Mouse (Mus musculus): ENCODE measurements around the gene Nuak2. TPM values are rescaled to one million over a fixed set of nuclear protein-coding genes. Genes with fewer than 3 reads are reported as not detected.

Nuak2 gene
- polyA plus RNA-seq, 1 experiment from 2014 or later = 13.4 TPM

DNA sequence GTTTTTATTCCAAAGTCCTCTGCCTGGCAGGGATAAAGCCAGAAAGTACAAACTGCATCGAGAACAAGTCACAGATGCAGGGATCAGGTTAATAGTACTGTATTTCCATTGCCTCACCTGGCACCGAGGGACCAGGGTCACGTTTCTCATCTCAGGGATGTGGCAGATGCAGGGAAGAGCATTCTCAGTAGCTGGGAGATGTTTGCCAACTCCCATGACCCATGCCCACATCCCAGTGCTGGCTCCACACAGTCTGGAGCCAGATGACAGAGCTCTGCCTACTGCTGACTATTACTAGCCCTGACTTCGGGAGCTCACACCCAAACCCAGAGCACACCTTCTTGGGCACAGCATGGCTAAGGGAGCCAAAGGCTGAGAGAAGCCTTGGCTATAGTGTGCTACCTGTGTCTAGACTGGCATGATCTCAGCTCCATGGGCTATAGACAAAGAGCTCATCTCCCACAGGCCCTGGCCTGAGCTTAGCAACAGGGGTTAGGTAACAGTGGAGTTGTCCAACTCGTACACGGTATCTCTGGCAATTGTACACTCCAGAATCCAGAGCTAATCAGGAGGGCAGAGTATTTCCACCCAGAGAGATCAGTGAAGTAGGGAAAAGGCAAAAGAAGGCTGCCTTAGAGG lies 57.1 kb downstream of the Nuak2 start:
- peaks cover 73% of the 10 kb centered on the region for H3K4me1 ChIP-seq (replicated peaks; ENCODE audit: control insufficient read depth, insufficient read depth, low read length)
- H3K9ac ChIP-seq (replicated peaks; ENCODE audit: low read depth, low read length) = no peak overlapping the region
- ATAC-seq = no peak
- H3K27ac ChIP-seq (ENCODE audit: low read length) = no peak overlapping the region
- no peaks in the 10 kb centered on the region for H3K9me3 ChIP-seq (ENCODE audit: control insufficient read depth, low read length)
- no peaks in the 10 kb centered on the region for H3K27me3 ChIP-seq (replicated peaks; ENCODE audit: control insufficient read depth, insufficient read depth, low read length)
- H3K36me3 ChIP-seq (ENCODE audit: control insufficient read depth, insufficient read depth) = no peaks in the 10 kb centered on the region; the same call in 1 of the 2 replicates
- H3K4me3 ChIP-seq (replicated peaks; ENCODE audit: low read length) = no peak overlapping the region
- no peak overlapping the region for H3K4me2 ChIP-seq (ENCODE audit: low read length)
- 77% methylated on average over 6 of the region's 6 CpGs for WGBS

DNA sequence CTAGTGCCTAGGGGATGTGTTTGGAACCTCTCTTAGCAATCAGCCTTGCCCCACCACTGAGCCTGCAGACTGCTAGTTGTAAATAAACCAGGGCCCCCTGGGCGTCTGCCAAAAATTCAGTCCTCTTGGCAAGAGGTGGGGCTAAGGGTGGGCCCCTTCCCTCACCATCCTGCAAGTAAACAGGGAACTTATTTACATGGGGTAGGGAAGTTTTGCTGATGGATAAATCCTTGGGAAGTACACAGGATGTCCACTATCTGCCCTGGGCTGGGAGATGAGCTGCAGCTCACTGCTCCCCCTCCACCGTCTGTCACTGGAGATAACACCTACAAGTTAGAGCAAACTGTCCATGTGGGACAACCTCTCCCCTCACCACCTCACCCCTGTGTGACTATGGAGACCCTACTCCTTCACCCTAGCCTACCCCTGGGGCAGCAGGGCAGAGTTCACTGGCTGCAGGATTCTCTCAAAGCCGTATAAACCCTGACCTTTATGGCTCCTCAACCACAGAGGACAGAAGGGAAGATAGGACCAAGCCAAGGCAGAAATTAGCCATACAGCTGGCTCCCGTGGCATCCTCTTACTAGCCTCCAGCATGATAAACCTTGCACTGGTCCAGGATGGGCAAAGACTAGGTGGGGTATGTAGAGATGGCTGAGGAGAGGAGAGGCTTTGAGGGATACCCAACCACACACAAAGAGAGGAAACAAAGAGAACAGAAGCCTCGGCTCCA lies 58.4 kb downstream of the Nuak2 start:
- peak; percentile 56 for ATAC-seq
- Histone ChIP-seq H3K9ac (replicated peaks; ENCODE audit: low read depth, low read length) (no peak overlapping the region), H3K4me2 (ENCODE audit: low read length) (no peak overlapping the region), H3K36me3 (ENCODE audit: control insufficient read depth, insufficient read depth) (no peaks in the 10 kb centered on the region; the same call in 1 of the 2 replicates), H3K4me1 (replicated peaks; ENCODE audit: control insufficient read depth, insufficient read depth, low read length) (peaks cover 73% of the 10 kb centered on the region), H3K4me3 (replicated peaks; ENCODE audit: low read length) (no peak overlapping the region), H3K27me3 (replicated peaks; ENCODE audit: control insufficient read depth, insufficient read depth, low read length) (no peaks in the 10 kb centered on the region), H3K27ac (ENCODE audit: low read length) (peak overlapping the region; percentile 46), H3K9me3 (ENCODE audit: control insufficient read depth, low read length) (no peaks in the 10 kb centered on the region)
- WGBS = 32% methylated on average over 5 of the region's 5 CpGs

GRCm38 (mm10) chr1:132374873-132375244 lies 58.9 kb downstream of the Nuak2 start:
- H3K27me3 ChIP-seq (replicated peaks; ENCODE audit: control insufficient read depth, insufficient read depth, low read length) = no peaks in the 10 kb centered on the region
- H3K27ac ChIP-seq (ENCODE audit: low read length) = peak overlapping the region; percentile 46; the same call in 1 of the 2 replicates
- H3K9ac ChIP-seq (replicated peaks; ENCODE audit: low read depth, low read length) = no peak overlapping the region
- no peaks in the 10 kb centered on the region; the same call in 1 of the 2 replicates for H3K36me3 ChIP-seq (ENCODE audit: control insufficient read depth, insufficient read depth)
- ATAC-seq = no peak
- H3K4me3 ChIP-seq (replicated peaks; ENCODE audit: low read length) = no peak overlapping the region
- H3K4me1 ChIP-seq (replicated peaks; ENCODE audit: control insufficient read depth, insufficient read depth, low read length) = peaks cover 73% of the 10 kb centered on the region
- H3K9me3 ChIP-seq (ENCODE audit: control insufficient read depth, low read length) = no peaks in the 10 kb centered on the region
- WGBS = 67% methylated on average over 3 of the region's 3 CpGs
- no peak overlapping the region for H3K4me2 ChIP-seq (ENCODE audit: low read length)

DNA sequence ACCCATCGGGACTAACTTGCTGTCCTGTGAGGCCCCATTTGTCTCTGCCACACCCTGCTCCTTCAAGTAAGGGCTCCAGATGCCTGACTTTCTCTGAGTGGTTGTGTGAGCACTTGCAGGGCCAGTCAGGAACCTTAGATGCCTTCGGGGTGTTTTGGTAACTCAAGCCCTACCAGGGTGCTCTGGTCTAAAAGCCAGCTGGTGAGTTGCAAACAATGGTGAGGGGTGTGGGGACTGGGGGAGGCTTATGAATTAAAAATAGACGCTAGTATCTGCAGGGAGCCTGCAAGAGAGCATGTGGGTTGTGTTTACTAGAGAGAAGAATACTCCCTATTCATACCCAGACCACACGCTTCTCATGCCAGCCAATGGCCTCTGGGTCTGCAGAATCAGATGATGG lies 59.3 kb downstream of the Nuak2 start:
- H3K36me3 ChIP-seq (ENCODE audit: control insufficient read depth, insufficient read depth) = no peaks in the 10 kb centered on the region; the same call in 1 of the 2 replicates
- H3K9ac ChIP-seq (replicated peaks; ENCODE audit: low read depth, low read length) = no peak overlapping the region
- H3K27me3 ChIP-seq (replicated peaks; ENCODE audit: control insufficient read depth, insufficient read depth, low read length) = no peaks in the 10 kb centered on the region
- no peak for ATAC-seq
- WGBS = 28% methylated on average over 4 of the region's 4 CpGs
- H3K9me3 ChIP-seq (ENCODE audit: control insufficient read depth, low read length) = no peaks in the 10 kb centered on the region
- no peak overlapping the region for H3K4me2 ChIP-seq (ENCODE audit: low read length)
- H3K4me1 ChIP-seq (replicated peaks; ENCODE audit: control insufficient read depth, insufficient read depth, low read length) = peaks cover 72% of the 10 kb centered on the region
- 0 out of 2 replicates have a peak overlapping the region, but pooled peaks have one; percentile 14 for H3K27ac ChIP-seq (ENCODE audit: low read length)
- H3K4me3 ChIP-seq (replicated peaks; ENCODE audit: low read length) = no peak overlapping the region

DNA sequence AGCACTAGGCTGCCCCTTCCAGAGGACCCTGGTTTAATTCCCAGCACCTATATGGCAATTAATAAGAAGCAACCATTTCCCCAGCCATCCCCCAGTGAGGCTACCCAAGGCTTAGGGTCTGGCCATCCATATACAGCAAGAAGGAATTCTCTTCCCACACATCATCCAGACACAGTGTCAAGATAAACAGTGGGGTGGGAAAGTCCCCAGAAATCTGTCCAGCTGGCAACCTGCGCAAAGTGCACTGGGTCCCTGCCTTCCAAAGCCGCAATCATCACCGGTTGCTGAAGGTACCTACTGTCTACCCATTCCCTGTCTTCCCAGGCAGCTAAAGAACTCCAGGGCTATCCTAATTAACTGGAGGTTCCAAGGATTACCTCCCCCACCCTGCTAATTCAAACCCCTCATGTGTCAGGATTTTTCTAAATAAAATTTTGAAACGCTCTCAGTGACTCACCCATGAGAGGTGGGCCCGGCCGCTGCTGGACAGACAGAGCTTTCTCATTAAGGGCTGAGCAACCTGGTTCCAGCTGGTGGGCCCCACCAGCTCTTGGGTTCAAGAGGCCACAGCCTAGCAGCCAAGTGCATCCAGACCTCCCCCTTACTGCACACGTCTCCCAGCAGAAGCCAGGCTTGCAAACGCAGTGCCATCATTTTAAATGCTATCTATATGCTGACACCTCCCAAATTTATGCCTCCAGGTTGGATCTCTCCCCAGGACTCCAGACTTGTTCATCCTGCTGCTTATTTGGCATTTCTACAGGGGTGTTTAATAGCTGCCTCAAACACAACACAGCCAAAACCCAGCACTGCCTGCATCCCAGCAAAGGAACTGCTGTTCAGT lies 60.5 kb downstream of the Nuak2 start:
- peak; percentile 36; the same call in 1 of the 2 replicates for ATAC-seq
- 65% methylated on average over 8 of the region's 8 CpGs for WGBS
- peak overlapping the region; percentile 46; the same call in 1 of the 2 replicates for H3K27ac ChIP-seq (ENCODE audit: low read length)

DNA sequence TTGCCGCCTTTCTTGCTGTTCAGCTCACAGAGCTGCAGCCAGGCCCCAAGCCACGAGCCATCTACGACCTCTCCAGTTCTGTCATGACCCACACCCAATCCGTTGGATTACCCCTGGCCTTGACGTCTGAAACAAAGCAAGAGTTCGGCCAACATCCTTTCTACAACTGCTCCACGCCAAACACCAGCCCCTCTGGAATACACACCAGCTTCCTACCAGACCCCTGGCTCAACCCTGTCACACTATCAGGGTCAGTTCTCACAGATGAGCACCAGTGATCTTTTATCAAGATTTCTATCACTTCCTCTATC lies 61.1 kb downstream of the Nuak2 start:
- Histone ChIP-seq H3K27ac (ENCODE audit: low read length) (peak overlapping the region; percentile 46; the same call in 1 of the 2 replicates), H3K4me3 (replicated peaks; ENCODE audit: low read length) (no peak overlapping the region), H3K27me3 (replicated peaks; ENCODE audit: control insufficient read depth, insufficient read depth, low read length) (no peaks in the 10 kb centered on the region), H3K36me3 (ENCODE audit: control insufficient read depth, insufficient read depth) (no peaks in the 10 kb centered on the region; the same call in 1 of the 2 replicates), H3K9ac (replicated peaks; ENCODE audit: low read depth, low read length) (no peak overlapping the region), H3K9me3 (ENCODE audit: control insufficient read depth, low read length) (no peaks in the 10 kb centered on the region), H3K4me1 (replicated peaks; ENCODE audit: control insufficient read depth, insufficient read depth, low read length) (peaks cover 55% of the 10 kb centered on the region), H3K4me2 (ENCODE audit: low read length) (no peak overlapping the region)
- no peak for ATAC-seq
- 64% methylated on average over 7 of the region's 7 CpGs for WGBS

More for the DNA sequence above, 60.5 kb downstream of the Nuak2 start:
- Histone ChIP-seq H3K36me3 (ENCODE audit: control insufficient read depth, insufficient read depth) (no peaks in the 10 kb centered on the region; the same call in 1 of the 2 replicates), H3K27me3 (replicated peaks; ENCODE audit: control insufficient read depth, insufficient read depth, low read length) (no peaks in the 10 kb centered on the region), H3K4me1 (replicated peaks; ENCODE audit: control insufficient read depth, insufficient read depth, low read length) (peaks cover 60% of the 10 kb centered on the region), H3K9ac (replicated peaks; ENCODE audit: low read depth, low read length) (no peak overlapping the region), H3K4me3 (replicated peaks; ENCODE audit: low read length) (no peak overlapping the region), H3K9me3 (ENCODE audit: control insufficient read depth, low read length) (no peaks in the 10 kb centered on the region), H3K4me2 (ENCODE audit: low read length) (no peak overlapping the region)

- WGBS = 84% methylated on average over 3 of the region's 3 CpGs
- ATAC-seq = no peak
These were observed 61.9 kb downstream of the Nuak2 start for GRCm38 (mm10) chr1:132377811-132378210.

GRCm38 (mm10) chr1:132380550-132381100 lies 64.7 kb downstream of the Nuak2 start:
- no peak for ATAC-seq
- Histone ChIP-seq H3K4me3 (replicated peaks; ENCODE audit: low read length) (no peak overlapping the region), H3K36me3 (ENCODE audit: control insufficient read depth, insufficient read depth) (no peaks in the 10 kb centered on the region), H3K9me3 (ENCODE audit: control insufficient read depth, low read length) (no peaks in the 10 kb centered on the region), H3K27ac (ENCODE audit: low read length) (no peak overlapping the region), H3K4me2 (ENCODE audit: low read length) (no peak overlapping the region), H3K4me1 (replicated peaks; ENCODE audit: control insufficient read depth, insufficient read depth, low read length) (peaks cover 41% of the 10 kb centered on the region), H3K9ac (replicated peaks; ENCODE audit: low read depth, low read length) (no peak overlapping the region), H3K27me3 (replicated peaks; ENCODE audit: control insufficient read depth, insufficient read depth, low read length) (no peaks in the 10 kb centered on the region)
- 89% methylated on average over 27 of the region's 27 CpGs for WGBS

More at GRCm38 (mm10) chr1:132377811-132378210, 61.9 kb downstream of the Nuak2 start:
- Histone ChIP-seq H3K4me1 (replicated peaks; ENCODE audit: control insufficient read depth, insufficient read depth, low read length) (peaks cover 47% of the 10 kb centered on the region), H3K4me3 (replicated peaks; ENCODE audit: low read length) (no peak overlapping the region), H3K27ac (ENCODE audit: low read length) (no peak overlapping the region), H3K27me3 (replicated peaks; ENCODE audit: control insufficient read depth, insufficient read depth, low read length) (no peaks in the 10 kb centered on the region), H3K36me3 (ENCODE audit: control insufficient read depth, insufficient read depth) (no peaks in the 10 kb centered on the region; the same call in 1 of the 2 replicates), H3K4me2 (ENCODE audit: low read length) (no peak overlapping the region), H3K9ac (replicated peaks; ENCODE audit: low read depth, low read length) (no peak overlapping the region), H3K9me3 (ENCODE audit: control insufficient read depth, low read length) (no peaks in the 10 kb centered on the region)

GRCm38 (mm10) chr1:132381929-132382328 lies 66.0 kb downstream of the Nuak2 start:
- H3K27me3 ChIP-seq (replicated peaks; ENCODE audit: control insufficient read depth, insufficient read depth, low read length) = no peaks in the 10 kb centered on the region
- no peaks in the 10 kb centered on the region for H3K36me3 ChIP-seq (ENCODE audit: control insufficient read depth, insufficient read depth)
- H3K4me3 ChIP-seq (replicated peaks; ENCODE audit: low read length) = no peak overlapping the region
- H3K4me2 ChIP-seq (ENCODE audit: low read length) = no peak overlapping the region
- 79% methylated on average over 10 of the region's 10 CpGs for WGBS
- H3K4me1 ChIP-seq (replicated peaks; ENCODE audit: control insufficient read depth, insufficient read depth, low read length) = peaks cover 36% of the 10 kb centered on the region
- H3K9ac ChIP-seq (replicated peaks; ENCODE audit: low read depth, low read length) = no peak overlapping the region
- H3K27ac ChIP-seq (ENCODE audit: low read length) = no peak overlapping the region
- ATAC-seq = no peak
- no peaks in the 10 kb centered on the region for H3K9me3 ChIP-seq (ENCODE audit: control insufficient read depth, low read length)

Measured in forebrain, embryonic 16.5 days (tissue).